Mouse (Mus musculus): ENCODE results near the gene Astn1. TPM values are rescaled to one million over a fixed set of nuclear protein-coding genes. Genes with fewer than 3 reads are reported as not detected.

Gene Astn1
- total and polyA plus RNA-seq, 2 experiments from 2014 or later: 0.10 to 0.95 TPM

GRCm38 (mm10) chr1:158536867-158537266 is 174.8 kb downstream of the Astn1 start:
- H3K4me2 ChIP-seq (ENCODE audit: low read depth, low read length): no peak overlapping the region
- TF ChIP-seq CTCF (IDR thresholded peaks at IDR 0.05; ENCODE audit: low read depth): no peak
- TF ChIP-seq EP300 (IDR thresholded peaks at IDR 0.05; ENCODE audit: low read depth): no peak
- no peaks in the 10 kb centered on the region for H3K27me3 ChIP-seq (ENCODE audit: control insufficient read depth, insufficient read depth, low read length)
- H3K4me1 ChIP-seq (ENCODE audit: control insufficient read depth, insufficient read depth): no peaks in the 10 kb centered on the region
- no peak for DNase-seq (ENCODE audit: low spot score)
- H3K4me3 ChIP-seq (ENCODE audit: low read depth, low read length): no peak overlapping the region
- H3K9me3 ChIP-seq (replicated peaks; ENCODE audit: control insufficient read depth, low read length): no peaks in the 10 kb centered on the region
- no peak overlapping the region for H3K9ac ChIP-seq (replicated peaks; ENCODE audit: low read depth, low read length)
- ATAC-seq (ENCODE audit: insufficient read depth, low read depth): no peak
- no peaks in the 10 kb centered on the region for H3K36me3 ChIP-seq (replicated peaks; ENCODE audit: control insufficient read depth, insufficient read depth, low read length)
- WGBS: 63% methylated on average over 1 of the region's 1 CpGs
- H3K27ac ChIP-seq (ENCODE audit: low read depth): no peak overlapping the region

GRCm38 (mm10) chr1:158545095-158545494 is 183.0 kb downstream of the Astn1 start:
- Histone ChIP-seq H3K4me1 (ENCODE audit: control insufficient read depth, insufficient read depth) (no peaks in the 10 kb centered on the region), H3K27me3 (ENCODE audit: control insufficient read depth, insufficient read depth, low read length) (no peaks in the 10 kb centered on the region), H3K9ac (replicated peaks; ENCODE audit: low read depth, low read length) (no peak overlapping the region), H3K27ac (ENCODE audit: low read depth) (no peak overlapping the region), H3K4me3 (ENCODE audit: low read depth, low read length) (no peak overlapping the region), H3K9me3 (replicated peaks; ENCODE audit: control insufficient read depth, low read length) (no peaks in the 10 kb centered on the region), H3K36me3 (replicated peaks; ENCODE audit: control insufficient read depth, insufficient read depth, low read length) (no peaks in the 10 kb centered on the region), H3K4me2 (ENCODE audit: low read depth, low read length) (no peak overlapping the region)
- ATAC-seq (ENCODE audit: insufficient read depth, low read depth) (no peak), DNase-seq (ENCODE audit: low spot score) (no peak)
- 87% methylated on average over 4 of the region's 4 CpGs for WGBS
- no peak for TF ChIP-seq EP300 (IDR thresholded peaks at IDR 0.05; ENCODE audit: low read depth)
- no peak for TF ChIP-seq CTCF (IDR thresholded peaks at IDR 0.05; ENCODE audit: low read depth)

GRCm38 (mm10) chr1:158546513-158546912 is 184.4 kb downstream of the Astn1 start:
- ATAC-seq (ENCODE audit: insufficient read depth, low read depth) (no peak), DNase-seq (ENCODE audit: low spot score) (no peak)

GRCm38 (mm10) chr1:158547592-158548211 is 185.6 kb downstream of the Astn1 start:
- H3K4me2 ChIP-seq (ENCODE audit: low read depth, low read length): no peak overlapping the region
- H3K9ac ChIP-seq (replicated peaks; ENCODE audit: low read depth, low read length): no peak overlapping the region
- DNase-seq (ENCODE audit: low spot score): no peak
- 55% methylated on average over 3 of the region's 3 CpGs for WGBS
- no peaks in the 10 kb centered on the region for H3K27me3 ChIP-seq (ENCODE audit: control insufficient read depth, insufficient read depth, low read length)
- ATAC-seq (ENCODE audit: insufficient read depth, low read depth): no peak
- no peaks in the 10 kb centered on the region for H3K9me3 ChIP-seq (replicated peaks; ENCODE audit: control insufficient read depth, low read length)
- H3K4me3 ChIP-seq (ENCODE audit: low read depth, low read length): no peak overlapping the region
- H3K4me1 ChIP-seq (ENCODE audit: control insufficient read depth, insufficient read depth): no peaks in the 10 kb centered on the region
- no peaks in the 10 kb centered on the region for H3K36me3 ChIP-seq (replicated peaks; ENCODE audit: control insufficient read depth, insufficient read depth, low read length)
- no peak for TF ChIP-seq EP300 (IDR thresholded peaks at IDR 0.05; ENCODE audit: low read depth)
- TF ChIP-seq CTCF (IDR thresholded peaks at IDR 0.05; ENCODE audit: low read depth): no peak
- no peak overlapping the region for H3K27ac ChIP-seq (ENCODE audit: low read depth)

More at GRCm38 (mm10) chr1:158546513-158546912, 184.4 kb downstream of the Astn1 start:
- whole genome bisulfite sequencing: 71% methylated on average over 4 of the region's 4 CpGs
- Histone ChIP-seq H3K9me3 (replicated peaks; ENCODE audit: control insufficient read depth, low read length) (no peaks in the 10 kb centered on the region), H3K4me3 (ENCODE audit: low read depth, low read length) (no peak overlapping the region), H3K27ac (ENCODE audit: low read depth) (no peak overlapping the region), H3K4me2 (ENCODE audit: low read depth, low read length) (no peak overlapping the region), H3K4me1 (ENCODE audit: control insufficient read depth, insufficient read depth) (no peaks in the 10 kb centered on the region), H3K9ac (replicated peaks; ENCODE audit: low read depth, low read length) (no peak overlapping the region), H3K27me3 (ENCODE audit: control insufficient read depth, insufficient read depth, low read length) (no peaks in the 10 kb centered on the region), H3K36me3 (replicated peaks; ENCODE audit: control insufficient read depth, insufficient read depth, low read length) (no peaks in the 10 kb centered on the region)
- no peak for TF ChIP-seq CTCF (IDR thresholded peaks at IDR 0.05; ENCODE audit: low read depth)
- no peak for TF ChIP-seq EP300 (IDR thresholded peaks at IDR 0.05; ENCODE audit: low read depth)

- no peak for TF ChIP-seq CTCF (IDR thresholded peaks at IDR 0.05; ENCODE audit: low read depth)
- no peak for TF ChIP-seq EP300 (IDR thresholded peaks at IDR 0.05; ENCODE audit: low read depth)
- H3K36me3 ChIP-seq (replicated peaks; ENCODE audit: control insufficient read depth, insufficient read depth, low read length): no peaks in the 10 kb centered on the region
- ATAC-seq (ENCODE audit: insufficient read depth, low read depth) (no peak), DNase-seq (ENCODE audit: low spot score) (no peak)
- H3K27ac ChIP-seq (ENCODE audit: low read depth): no peak overlapping the region
- no peak overlapping the region for H3K9ac ChIP-seq (replicated peaks; ENCODE audit: low read depth, low read length)
- 87% methylated on average over 8 of the region's 8 CpGs for WGBS
- H3K4me3 ChIP-seq (ENCODE audit: low read depth, low read length): no peak overlapping the region
- no peaks in the 10 kb centered on the region for H3K4me1 ChIP-seq (ENCODE audit: control insufficient read depth, insufficient read depth)
- no peaks in the 10 kb centered on the region for H3K9me3 ChIP-seq (replicated peaks; ENCODE audit: control insufficient read depth, low read length)
- H3K4me2 ChIP-seq (ENCODE audit: low read depth, low read length): no peak overlapping the region
- no peaks in the 10 kb centered on the region for H3K27me3 ChIP-seq (ENCODE audit: control insufficient read depth, insufficient read depth, low read length)
Observed at GRCm38 (mm10) chr1:158548319-158548718, 186.2 kb downstream of the Astn1 start.

GRCm38 (mm10) chr1:158549616-158550015 is 187.5 kb downstream of the Astn1 start:
- no peak overlapping the region for H3K27ac ChIP-seq (ENCODE audit: low read depth)
- H3K9me3 ChIP-seq (replicated peaks; ENCODE audit: control insufficient read depth, low read length): no peaks in the 10 kb centered on the region
- no peaks in the 10 kb centered on the region for H3K4me1 ChIP-seq (ENCODE audit: control insufficient read depth, insufficient read depth)
- no peak overlapping the region for H3K9ac ChIP-seq (replicated peaks; ENCODE audit: low read depth, low read length)
- DNase-seq (ENCODE audit: low spot score) (no peak), ATAC-seq (ENCODE audit: insufficient read depth, low read depth) (no peak)
- H3K36me3 ChIP-seq (replicated peaks; ENCODE audit: control insufficient read depth, insufficient read depth, low read length): no peaks in the 10 kb centered on the region
- no peak overlapping the region for H3K4me3 ChIP-seq (ENCODE audit: low read depth, low read length)
- no peaks in the 10 kb centered on the region for H3K27me3 ChIP-seq (ENCODE audit: control insufficient read depth, insufficient read depth, low read length)
- 75% methylated on average over 2 of the region's 2 CpGs for whole genome bisulfite sequencing
- TF ChIP-seq EP300 (IDR thresholded peaks at IDR 0.05; ENCODE audit: low read depth) (no peak), CTCF (IDR thresholded peaks at IDR 0.05; ENCODE audit: low read depth) (no peak)
- no peak overlapping the region for H3K4me2 ChIP-seq (ENCODE audit: low read depth, low read length)
